Mouse (Mus musculus) heart, embryonic 14.5 days (tissue): Measurements from ENCODE around the gene Celf2. TPM values are rescaled to one million over a fixed set of nuclear protein-coding genes. Genes with fewer than 3 reads are reported as not detected.

ENCODE experiments used
- ATAC-seq: fragments of 200-750 bp; cut with Nextera tagmentation; 2 replicates; pipeline ENCODE4 v1.8.0; 2017; ENCODE audit warnings: low read depth, moderate TSS enrichment; ENCODE audit not compliant: insufficient number of reproducible peaks, insufficient read depth, low FRiP score
- H3K27ac ChIP-seq, 2 experiments: fragments of 200-500 bp in 1 of 2; fragments of 300-500 bp in 1 of 2; sonication (generic) in 1 of 2; replicated peaks in 1 of 2; 2 replicates each; pipeline ENCODE4 v1.5.1; 2012 to 2014; ENCODE audit warnings: low read depth in 2 of 2, low read length in 2 of 2, control low read depth in 1 of 2, mild to moderate bottlenecking in 1 of 2, mixed read lengths in 1 of 2; ENCODE audit not compliant: control insufficient read depth in 1 of 2, insufficient read depth in 1 of 2
- H3K27me3 ChIP-seq: fragments of 300-500 bp; sonication (generic); 2 replicates; pipeline ENCODE4 v1.6.1; 2014; ENCODE audit warnings: mild to moderate bottlenecking, low read length, control low read depth; ENCODE audit not compliant: control insufficient read depth, insufficient read depth
- H3K36me3 ChIP-seq: fragments of 300-500 bp; sonication (generic); 2 replicates; pipeline ENCODE4 v1.6.1; 2014; ENCODE audit warnings: mild to moderate bottlenecking, control low read depth, low read length, mixed read lengths; ENCODE audit not compliant: control insufficient read depth, insufficient read depth
- H3K4me1 ChIP-seq, 2 experiments: fragments of 200-500 bp in 1 of 2; fragments of 300-500 bp in 1 of 2; sonication (generic) in 1 of 2; 2 replicates each; pipeline ENCODE4 v1.6.1; 2012 to 2014; ENCODE audit warnings: low read length in 2 of 2, control low read depth in 1 of 2, mixed read lengths in 1 of 2; ENCODE audit not compliant: control insufficient read depth in 2 of 2, insufficient read depth in 2 of 2
- H3K4me2 ChIP-seq: fragments of 300-500 bp; sonication (generic); 2 replicates; pipeline ENCODE4 v1.6.1; 2014; ENCODE audit warnings: mild to moderate bottlenecking, low read length
- H3K4me3 ChIP-seq, 2 experiments: fragments of 200-500 bp in 1 of 2; fragments of 300-500 bp in 1 of 2; sonication (generic) in 1 of 2; 2 replicates each; pipeline ENCODE4 v1.5.1; 2012 to 2014; ENCODE audit warnings: low read length in 2 of 2, mild to moderate bottlenecking in 2 of 2, control low read depth in 1 of 2, low read depth in 1 of 2, moderate library complexity in 1 of 2; ENCODE audit not compliant: control insufficient read depth in 1 of 2, insufficient read depth in 1 of 2
- H3K9ac ChIP-seq: fragments of 300-500 bp; sonication (generic); 2 replicates; pipeline ENCODE4 v1.6.1; 2014; ENCODE audit warnings: mild to moderate bottlenecking, low read length
- H3K9me3 ChIP-seq: fragments of 300-500 bp; sonication (generic); 2 replicates; pipeline ENCODE4 v1.6.1; 2016; ENCODE audit warnings: low read length, control low read depth; ENCODE audit not compliant: control insufficient read depth
- WGBS: fragments of 180-500 bp; shearing (Covaris S2); extraction: QIAGEN DNeasy Blood & Tissue Kit; methylation state at CpG from one replicate; pipeline ENCODE4 v1.1.7; 2014; 5-methylcytosine and 5-hydroxymethylcytosine counted together
- polyA plus RNA-seq: library from polyadenylated mRNA; unstranded; fragments of >200 nt; fragmentation: Nextera tagmentation; extraction: Ambion mirVana; gene quantifications from 2 replicates; pipeline ENCODE4 v1.2.1, GENCODE M21; 2014

Gene Celf2
- polyA plus RNA-seq, 1 experiment from 2014 or later, result 66.5 TPM

- Histone ChIP-seq H3K36me3 (no peaks in the 10 kb centered on the region), H3K27me3 (no peaks in the 10 kb centered on the region)
- ATAC-seq, result no peak
These were observed 576.2 kb downstream of the Celf2 start for GRCm38 (mm10) chr2:6933130-6933529.

GRCm38 (mm10) chr2:6927693-6928360 lies 581.5 kb downstream of the Celf2 start:
- no peak overlapping the region for H3K9ac ChIP-seq
- 82% methylated on average over 4 of the region's 4 CpGs for WGBS
- H3K27ac ChIP-seq, result no peak overlapping the region
- no peak overlapping the region for H3K4me3 ChIP-seq
- H3K36me3 ChIP-seq, result no peaks in the 10 kb centered on the region
- no peak overlapping the region for H3K4me2 ChIP-seq
- H3K4me1 ChIP-seq, result no peaks in the 10 kb centered on the region
- H3K27me3 ChIP-seq, result no peaks in the 10 kb centered on the region
- no peak for ATAC-seq
- H3K9me3 ChIP-seq, result no peaks in the 10 kb centered on the region

More at GRCm38 (mm10) chr2:6933130-6933529, 576.2 kb downstream of the Celf2 start:
- WGBS, result 92% methylated on average over 12 of the region's 12 CpGs
- no peak overlapping the region for H3K4me2 ChIP-seq
- no peaks in the 10 kb centered on the region for H3K9me3 ChIP-seq
- H3K4me3 ChIP-seq, result no peak overlapping the region
- H3K9ac ChIP-seq, result no peak overlapping the region
- H3K27ac ChIP-seq, result no peak overlapping the region
- H3K4me1 ChIP-seq, result no peaks in the 10 kb centered on the region

GRCm38 (mm10) chr2:6925505-6925904 lies 583.9 kb downstream of the Celf2 start:
- WGBS, result 92% methylated on average over 5 of the region's 5 CpGs
- no peaks in the 10 kb centered on the region for H3K9me3 ChIP-seq
- no peak overlapping the region for H3K27ac ChIP-seq
- ATAC-seq, result no peak
- no peaks in the 10 kb centered on the region for H3K27me3 ChIP-seq
- H3K36me3 ChIP-seq, result no peaks in the 10 kb centered on the region
- H3K9ac ChIP-seq, result no peak overlapping the region
- H3K4me2 ChIP-seq, result no peak overlapping the region
- H3K4me3 ChIP-seq, result no peak overlapping the region
- H3K4me1 ChIP-seq, result no peaks in the 10 kb centered on the region

- no peak for ATAC-seq
- Histone ChIP-seq H3K9me3 (no peaks in the 10 kb centered on the region), H3K4me3 (no peak overlapping the region), H3K4me2 (peak overlapping the region; percentile 9; the same call in 1 of the 2 replicates), H3K9ac (no peak overlapping the region), H3K27ac (peak overlapping the region in 1 of 2 experiments; percentile 2; a peak in 1 of 4 replicates), H3K4me1 (no peaks in the 10 kb centered on the region), H3K27me3 (no peaks in the 10 kb centered on the region), H3K36me3 (no peaks in the 10 kb centered on the region)
- WGBS, result 61% methylated on average over 15 of the region's 15 CpGs
These were observed 585.5 kb downstream of the Celf2 start for GRCm38 (mm10) chr2:6923738-6924474.

GRCm38 (mm10) chr2:6915386-6915785 lies 594.0 kb downstream of the Celf2 start:
- H3K4me3 ChIP-seq, result no peak overlapping the region
- H3K4me1 ChIP-seq, result peaks cover 3 to 17% of the 10 kb centered on the region in 2 experiments
- ATAC-seq, result no peak
- H3K9ac ChIP-seq, result no peak overlapping the region
- H3K27ac ChIP-seq, result no peak overlapping the region
- no peaks in the 10 kb centered on the region for H3K36me3 ChIP-seq
- WGBS, result 87% methylated on average over 4 of the region's 4 CpGs
- H3K4me2 ChIP-seq, result no peak overlapping the region
- H3K27me3 ChIP-seq, result no peaks in the 10 kb centered on the region
- no peaks in the 10 kb centered on the region for H3K9me3 ChIP-seq

- Histone ChIP-seq H3K4me3 (no peak overlapping the region), H3K9ac (no peak overlapping the region), H3K4me1 (peaks cover 3 to 17% of the 10 kb centered on the region in 2 experiments), H3K27me3 (no peaks in the 10 kb centered on the region), H3K36me3 (no peaks in the 10 kb centered on the region), H3K9me3 (no peaks in the 10 kb centered on the region), H3K4me2 (no peak overlapping the region), H3K27ac (no peak overlapping the region)
- WGBS, result 78% methylated on average over 10 of the region's 10 CpGs
- ATAC-seq, result no peak
These were observed 596.0 kb downstream of the Celf2 start for GRCm38 (mm10) chr2:6913315-6913714.

GRCm38 (mm10) chr2:6911932-6912331 lies 597.4 kb downstream of the Celf2 start:
- Histone ChIP-seq H3K4me1 (peaks cover 3 to 17% of the 10 kb centered on the region in 2 experiments), H3K36me3 (no peaks in the 10 kb centered on the region), H3K9me3 (no peaks in the 10 kb centered on the region), H3K4me2 (peak overlapping the region; percentile 11; the same call in 1 of the 2 replicates), H3K4me3 (no peak overlapping the region), H3K27me3 (no peaks in the 10 kb centered on the region), H3K9ac (no peak overlapping the region), H3K27ac (no peak overlapping the region)
- WGBS, result 52% methylated on average over 7 of the region's 7 CpGs
- ATAC-seq, result no peak
